In genomic region chr6:18246495-18246894, GRCm38 (mm10) we compare ENCODE assay signal across 30 mouse cellular contexts.
DNase-seq lines count a peak whose midpoint lies in the region; ATAC-seq and TF ChIP-seq lines count a peak whose summit lies in the region.
"Had no signal": no experiment of that assay in that cellular context is flagged by ENCODE, and none has a peak within 500 bp of the region (broad histone marks: within the 10 kb centered on the region; RNA-seq: fewer than 3 reads in every experiment).

No protein-coding gene starts in this region.

- H3K9ac ChIP-seq in forebrain, embryonic 11.5 days (ENCODE audit: low read length): no peak overlapping the region
- H3K9ac ChIP-seq in forebrain, embryonic 16.5 days (replicated peaks; ENCODE audit: low read depth, low read length): no peak overlapping the region
- H3K9ac ChIP-seq in forebrain, postnatal 0 days: no peak overlapping the region
- H3K9ac ChIP-seq in forebrain, embryonic 12.5 days: no peak overlapping the region
- no peak overlapping the region for H3K9ac ChIP-seq in midbrain, embryonic 12.5 days (replicated peaks)
- no peak overlapping the region for H3K9ac ChIP-seq in kidney, embryonic 16.5 days (replicated peaks; ENCODE audit: low read length)
- H3K9ac ChIP-seq: embryonic facial prominence, embryonic 15.5 days; heart, embryonic 12.5 days; heart, embryonic 15.5 days; hindbrain, embryonic 13.5 days; intestine, embryonic 15.5 days had no signal

- no peaks in the 10 kb centered on the region for H3K36me3 ChIP-seq in forebrain, embryonic 11.5 days (ENCODE audit: control insufficient read depth, insufficient read depth, low read length)
- no peaks in the 10 kb centered on the region for H3K36me3 ChIP-seq in forebrain, embryonic 16.5 days (ENCODE audit: control insufficient read depth, insufficient read depth)
- H3K36me3 ChIP-seq in forebrain, postnatal 0 days (ENCODE audit: insufficient read depth): no peaks in the 10 kb centered on the region
- no peaks in the 10 kb centered on the region for H3K36me3 ChIP-seq in forebrain, embryonic 12.5 days (replicated peaks)
- H3K36me3 ChIP-seq in midbrain, embryonic 12.5 days: no peaks in the 10 kb centered on the region
- H3K36me3 ChIP-seq in midbrain, embryonic 10.5 days: no peaks in the 10 kb centered on the region
- H3K36me3 ChIP-seq in kidney, embryonic 16.5 days (ENCODE audit: insufficient read depth, low read length): no peaks in the 10 kb centered on the region
- H3K36me3 ChIP-seq: embryonic facial prominence, embryonic 15.5 days; G1E; heart, embryonic 12.5 days; heart, embryonic 15.5 days; hindbrain, embryonic 10.5 days; hindbrain, embryonic 13.5 days; intestine, embryonic 15.5 days had no signal

- ATAC-seq in forebrain, embryonic 11.5 days (replicated peaks; ENCODE audit: low FRiP score): 0 out of 2 replicates have a peak, but pooled peaks have one; percentile 39
- ATAC-seq in forebrain, embryonic 16.5 days: no peak
- peak; percentile 32; the same call in 1 of the 2 replicates for ATAC-seq in forebrain, postnatal 0 days
- ATAC-seq in forebrain, embryonic 12.5 days (ENCODE audit: low FRiP score): no peak
- peak; percentile 60; the same call in 1 of the 2 replicates for ATAC-seq in midbrain, embryonic 12.5 days (ENCODE audit: low FRiP score, low read depth)
- ATAC-seq in kidney, embryonic 16.5 days (ENCODE audit: low FRiP score, low TSS enrichment): no peak
- ATAC-seq: hindbrain, embryonic 16.5 days; intestine, embryonic 15.5 days had no signal

- H3K27me3 ChIP-seq in forebrain, embryonic 11.5 days (ENCODE audit: control insufficient read depth, insufficient read depth, low read length): no peaks in the 10 kb centered on the region
- H3K27me3 ChIP-seq in forebrain, embryonic 16.5 days (replicated peaks; ENCODE audit: control insufficient read depth, insufficient read depth, low read length): no peaks in the 10 kb centered on the region
- no peaks in the 10 kb centered on the region for H3K27me3 ChIP-seq in forebrain, postnatal 0 days (ENCODE audit: insufficient read depth, low read length)
- H3K27me3 ChIP-seq in forebrain, embryonic 12.5 days: no peaks in the 10 kb centered on the region
- no peaks in the 10 kb centered on the region for H3K27me3 ChIP-seq in midbrain, embryonic 12.5 days
- no peaks in the 10 kb centered on the region for H3K27me3 ChIP-seq in midbrain, embryonic 10.5 days (ENCODE audit: low read depth, poor library complexity, severe bottlenecking)
- H3K27me3 ChIP-seq in kidney, embryonic 16.5 days (ENCODE audit: insufficient read depth, low read length): no peaks in the 10 kb centered on the region
- H3K27me3 ChIP-seq: CH12.LX; embryonic facial prominence, embryonic 15.5 days; heart, embryonic 12.5 days; heart, embryonic 15.5 days; hindbrain, embryonic 13.5 days; intestine, embryonic 15.5 days had no signal

- no peak overlapping the region for H3K27ac ChIP-seq in forebrain, embryonic 11.5 days (ENCODE audit: low read depth, low read length)
- no peak overlapping the region for H3K27ac ChIP-seq in forebrain, embryonic 16.5 days (ENCODE audit: low read length)
- no peak overlapping the region for H3K27ac ChIP-seq in forebrain, postnatal 0 days (ENCODE audit: low read depth, low read length)
- no peak overlapping the region for H3K27ac ChIP-seq in forebrain, embryonic 12.5 days
- H3K27ac ChIP-seq in midbrain, embryonic 12.5 days (replicated peaks): no peak overlapping the region
- H3K27ac ChIP-seq in midbrain, embryonic 10.5 days (replicated peaks): no peak overlapping the region
- H3K27ac ChIP-seq in kidney, embryonic 16.5 days (ENCODE audit: low read length): no peak overlapping the region
- H3K27ac ChIP-seq: embryonic facial prominence, embryonic 15.5 days; heart, embryonic 15.5 days; hindbrain, embryonic 10.5 days; hindbrain, embryonic 13.5 days; intestine, embryonic 15.5 days had no signal

- 3% methylated on average over 1 of the region's 1 CpGs for WGBS in forebrain, embryonic 11.5 days
- WGBS in forebrain, embryonic 16.5 days: 6% methylated on average over 1 of the region's 1 CpGs
- 2% methylated on average over 1 of the region's 1 CpGs for WGBS in forebrain, postnatal 0 days
- WGBS in forebrain, embryonic 12.5 days: 0% methylated on average over 1 of the region's 1 CpGs
- WGBS in midbrain, embryonic 12.5 days: 8% methylated on average over 1 of the region's 1 CpGs
- WGBS in midbrain, embryonic 10.5 days: 31% methylated on average over 1 of the region's 1 CpGs
- 59% methylated on average over 1 of the region's 1 CpGs for WGBS in kidney, embryonic 16.5 days

- TF ChIP-seq CTCF in forebrain, postnatal 0 days (IDR thresholded peaks at IDR 0.05; ENCODE audit: low read depth): no peak

- no peak overlapping the region for H3K4me2 ChIP-seq in forebrain, embryonic 11.5 days (ENCODE audit: low read depth, low read length, severe bottlenecking)
- H3K4me2 ChIP-seq in forebrain, embryonic 16.5 days (ENCODE audit: low read length): no peak overlapping the region
- no peak overlapping the region for H3K4me2 ChIP-seq in forebrain, postnatal 0 days (ENCODE audit: low read depth)
- no peak overlapping the region for H3K4me2 ChIP-seq in forebrain, embryonic 12.5 days
- H3K4me2 ChIP-seq in midbrain, embryonic 12.5 days (replicated peaks): no peak overlapping the region
- no peak overlapping the region for H3K4me2 ChIP-seq in kidney, embryonic 16.5 days (replicated peaks; ENCODE audit: low read depth, low read length)
- H3K4me2 ChIP-seq: embryonic facial prominence, embryonic 15.5 days; heart, embryonic 12.5 days; heart, embryonic 15.5 days; hindbrain, embryonic 13.5 days; intestine, embryonic 15.5 days had no signal

- DNase-seq in forebrain, embryonic 11.5 days (ENCODE audit: low spot score): no peak
- DNase-seq in forebrain, postnatal 0 days: no peak
- no peak for DNase-seq in midbrain, embryonic 10.5 days (ENCODE audit: low spot score)
- DNase-seq in Muller cell, postnatal 12 days (ENCODE audit: inconsistent ontology term): peak; percentile 67
- DNase-seq: adrenal gland, adult 2 months; adrenal gland, postnatal 14 days; B cell, adult 2 months; cerebellum, adult 11-12 months; cerebellum, adult 8-10 months; cerebellum, postnatal 10 days; cerebellum, postnatal 36 days; embryo, embryonic 11 days; gastrocnemius, postnatal 25 days; heart, adult 18-20 months; heart, postnatal 10 days; heart, postnatal 36 days; kidney, adult 11 months had no signal

- H3K4me3 ChIP-seq in forebrain, embryonic 11.5 days (ENCODE audit: low read depth, low read length): no peak overlapping the region
- H3K4me3 ChIP-seq in forebrain, embryonic 16.5 days (replicated peaks; ENCODE audit: low read length): no peak overlapping the region
- no peak overlapping the region for H3K4me3 ChIP-seq in forebrain, postnatal 0 days (ENCODE audit: low read depth, low read length)
- no peak overlapping the region for H3K4me3 ChIP-seq in forebrain, embryonic 12.5 days (replicated peaks)
- H3K4me3 ChIP-seq in midbrain, embryonic 12.5 days: no peak overlapping the region
- no peak overlapping the region for H3K4me3 ChIP-seq in midbrain, embryonic 10.5 days
- H3K4me3 ChIP-seq in kidney, embryonic 16.5 days (ENCODE audit: low read length): no peak overlapping the region
- H3K4me3 ChIP-seq: embryonic facial prominence, embryonic 15.5 days; heart, embryonic 12.5 days; heart, embryonic 15.5 days; hindbrain, embryonic 10.5 days; hindbrain, embryonic 13.5 days; intestine, embryonic 15.5 days had no signal

- no peaks in the 10 kb centered on the region for H3K9me3 ChIP-seq in forebrain, embryonic 11.5 days (ENCODE audit: control insufficient read depth, low read length)
- H3K9me3 ChIP-seq in forebrain, embryonic 16.5 days (ENCODE audit: control insufficient read depth, low read length): no peaks in the 10 kb centered on the region
- H3K9me3 ChIP-seq in forebrain, postnatal 0 days (ENCODE audit: low read length): no peaks in the 10 kb centered on the region
- H3K9me3 ChIP-seq in forebrain, embryonic 12.5 days: no peaks in the 10 kb centered on the region
- H3K9me3 ChIP-seq in midbrain, embryonic 12.5 days: no peaks in the 10 kb centered on the region
- no peaks in the 10 kb centered on the region for H3K9me3 ChIP-seq in midbrain, embryonic 10.5 days (replicated peaks)
- no peaks in the 10 kb centered on the region for H3K9me3 ChIP-seq in kidney, embryonic 16.5 days (ENCODE audit: low read length)
- H3K9me3 ChIP-seq: embryonic facial prominence, embryonic 15.5 days; G1E; heart, embryonic 12.5 days; heart, embryonic 15.5 days; hindbrain, embryonic 10.5 days; hindbrain, embryonic 13.5 days; intestine, embryonic 15.5 days had no signal

- no peaks in the 10 kb centered on the region for H3K4me1 ChIP-seq in forebrain, embryonic 11.5 days (replicated peaks; ENCODE audit: control insufficient read depth, insufficient read depth, low read length)
- no peaks in the 10 kb centered on the region for H3K4me1 ChIP-seq in forebrain, embryonic 16.5 days (replicated peaks; ENCODE audit: control insufficient read depth, insufficient read depth, low read length)
- H3K4me1 ChIP-seq in forebrain, postnatal 0 days (ENCODE audit: insufficient read depth): no peaks in the 10 kb centered on the region
- H3K4me1 ChIP-seq in forebrain, embryonic 12.5 days: no peaks in the 10 kb centered on the region
- no peaks in the 10 kb centered on the region for H3K4me1 ChIP-seq in midbrain, embryonic 12.5 days
- H3K4me1 ChIP-seq in midbrain, embryonic 10.5 days: peaks cover 13% of the 10 kb centered on the region
- peaks cover 2% of the 10 kb centered on the region; the same call in 1 of the 2 replicates for H3K4me1 ChIP-seq in kidney, embryonic 16.5 days (ENCODE audit: insufficient read depth, low read length)
- H3K4me1 ChIP-seq: embryonic facial prominence, embryonic 15.5 days; heart, embryonic 12.5 days; heart, embryonic 15.5 days; hindbrain, embryonic 10.5 days; hindbrain, embryonic 13.5 days; intestine, embryonic 15.5 days had no signal

Comparison
In these comparisons a context has a peak if more than half of its experiments do, and no peak if none do; other contexts are left out.
1. ATAC-seq: peak in forebrain, embryonic 11.5 days (single experiment), forebrain, postnatal 0 days (single experiment) and midbrain, embryonic 12.5 days (single experiment); none in forebrain, embryonic 16.5 days (single experiment), forebrain, embryonic 12.5 days (single experiment) and kidney, embryonic 16.5 days (single experiment).